Mouse (Mus musculus): ENCODE data around the gene Magi2. TPM values are rescaled to one million over a fixed set of nuclear protein-coding genes. Genes with fewer than 3 reads are reported as not detected.
A peak's percentile ranks its signal among the peaks of the same experiment; 100 is the strongest.

The Magi2 gene
- polyA plus RNA-seq, 1 experiment from 2014 or later, result 37.7 TPM

GRCm38 (mm10) chr5:20679920-20680319 is 1453.1 kb downstream of the Magi2 start:
- no peaks in the 10 kb centered on the region for H3K36me3 ChIP-seq (ENCODE audit: control insufficient read depth, insufficient read depth)
- no peak overlapping the region for H3K9ac ChIP-seq (replicated peaks; ENCODE audit: low read depth, low read length)
- H3K4me1 ChIP-seq (replicated peaks; ENCODE audit: control insufficient read depth, insufficient read depth, low read length), result peaks cover 10% of the 10 kb centered on the region
- ATAC-seq, result no peak
- no peak overlapping the region for H3K4me2 ChIP-seq (ENCODE audit: low read length)
- H3K27me3 ChIP-seq (replicated peaks; ENCODE audit: control insufficient read depth, insufficient read depth, low read length), result no peaks in the 10 kb centered on the region
- H3K27ac ChIP-seq (ENCODE audit: low read length), result no peak overlapping the region
- 87% methylated on average over 6 of the region's 6 CpGs for WGBS
- no peak overlapping the region for H3K4me3 ChIP-seq (replicated peaks; ENCODE audit: low read length)
- H3K9me3 ChIP-seq (ENCODE audit: control insufficient read depth, low read length), result no peaks in the 10 kb centered on the region

GRCm38 (mm10) chr5:20680833-20681530 is 1454.1 kb downstream of the Magi2 start:
- 94% methylated on average over 15 of the region's 15 CpGs for WGBS
- no peak overlapping the region for H3K4me3 ChIP-seq (replicated peaks; ENCODE audit: low read length)
- no peaks in the 10 kb centered on the region for H3K9me3 ChIP-seq (ENCODE audit: control insufficient read depth, low read length)
- H3K9ac ChIP-seq (replicated peaks; ENCODE audit: low read depth, low read length), result no peak overlapping the region
- H3K27ac ChIP-seq (ENCODE audit: low read length), result no peak overlapping the region
- no peaks in the 10 kb centered on the region for H3K36me3 ChIP-seq (ENCODE audit: control insufficient read depth, insufficient read depth)
- no peak for ATAC-seq
- no peaks in the 10 kb centered on the region for H3K27me3 ChIP-seq (replicated peaks; ENCODE audit: control insufficient read depth, insufficient read depth, low read length)
- no peak overlapping the region for H3K4me2 ChIP-seq (ENCODE audit: low read length)
- H3K4me1 ChIP-seq (replicated peaks; ENCODE audit: control insufficient read depth, insufficient read depth, low read length), result peaks cover 8% of the 10 kb centered on the region

DNA sequence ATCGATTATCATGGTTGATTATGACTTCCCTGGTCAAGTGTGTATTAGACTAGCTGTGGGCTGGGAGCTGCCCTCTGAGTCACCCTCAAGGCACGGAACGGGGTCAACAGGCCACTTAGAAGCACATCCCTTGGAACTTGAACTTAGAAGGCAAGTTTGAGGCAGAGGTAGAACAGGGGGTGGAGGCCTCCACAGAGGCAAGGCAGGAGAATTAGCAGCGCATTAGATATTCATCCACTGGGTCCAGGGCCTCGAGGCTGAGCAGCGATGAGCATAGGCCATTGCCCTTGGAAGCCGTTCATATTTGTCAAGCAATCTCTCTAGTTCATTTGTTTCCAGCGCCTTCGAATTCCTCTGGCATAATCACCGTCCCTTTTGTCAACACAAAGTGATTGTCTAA is 1454.8 kb downstream of the Magi2 start:
- 70% methylated on average over 10 of the region's 10 CpGs for WGBS
- Histone ChIP-seq H3K9ac (replicated peaks; ENCODE audit: low read depth, low read length) (no peak overlapping the region), H3K4me3 (replicated peaks; ENCODE audit: low read length) (no peak overlapping the region), H3K27ac (ENCODE audit: low read length) (no peak overlapping the region), H3K9me3 (ENCODE audit: control insufficient read depth, low read length) (no peaks in the 10 kb centered on the region), H3K4me2 (ENCODE audit: low read length) (no peak overlapping the region), H3K36me3 (ENCODE audit: control insufficient read depth, insufficient read depth) (no peaks in the 10 kb centered on the region), H3K4me1 (replicated peaks; ENCODE audit: control insufficient read depth, insufficient read depth, low read length) (peaks cover 1% of the 10 kb centered on the region), H3K27me3 (replicated peaks; ENCODE audit: control insufficient read depth, insufficient read depth, low read length) (no peaks in the 10 kb centered on the region)
- no peak for ATAC-seq

DNA sequence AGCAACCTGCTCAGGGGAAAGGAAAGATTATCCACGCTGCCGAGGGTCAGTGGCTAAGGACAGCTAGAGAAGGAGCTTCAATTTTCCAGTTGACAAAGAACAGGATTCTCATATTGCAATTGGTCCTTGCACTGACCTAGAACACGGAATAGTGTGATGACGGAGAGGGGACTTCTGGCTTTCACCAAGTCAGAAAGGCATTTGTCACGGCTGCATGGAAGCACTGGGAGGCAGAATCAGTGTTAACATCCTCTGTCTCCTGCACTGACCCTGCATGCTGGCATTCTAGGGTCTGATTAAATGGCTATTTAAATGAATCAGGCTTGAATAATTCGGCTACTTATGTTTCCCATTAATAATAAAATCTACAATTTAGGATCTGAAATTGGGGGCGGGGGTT is 1455.4 kb downstream of the Magi2 start:
- H3K9me3 ChIP-seq (ENCODE audit: control insufficient read depth, low read length), result no peaks in the 10 kb centered on the region
- no peak for ATAC-seq
- no peak overlapping the region for H3K4me3 ChIP-seq (replicated peaks; ENCODE audit: low read length)
- 77% methylated on average over 7 of the region's 7 CpGs for WGBS
- H3K27me3 ChIP-seq (replicated peaks; ENCODE audit: control insufficient read depth, insufficient read depth, low read length), result no peaks in the 10 kb centered on the region
- no peak overlapping the region for H3K27ac ChIP-seq (ENCODE audit: low read length)
- H3K4me2 ChIP-seq (ENCODE audit: low read length), result no peak overlapping the region
- H3K4me1 ChIP-seq (replicated peaks; ENCODE audit: control insufficient read depth, insufficient read depth, low read length), result no peaks in the 10 kb centered on the region; the same call in 1 of the 2 replicates
- H3K9ac ChIP-seq (replicated peaks; ENCODE audit: low read depth, low read length), result no peak overlapping the region
- H3K36me3 ChIP-seq (ENCODE audit: control insufficient read depth, insufficient read depth), result no peaks in the 10 kb centered on the region

GRCm38 (mm10) chr5:20684112-20684511 is 1457.3 kb downstream of the Magi2 start:
- no peaks in the 10 kb centered on the region; the same call in 1 of the 2 replicates for H3K4me1 ChIP-seq (replicated peaks; ENCODE audit: control insufficient read depth, insufficient read depth, low read length)
- 86% methylated on average over 6 of the region's 6 CpGs for WGBS
- no peaks in the 10 kb centered on the region for H3K27me3 ChIP-seq (replicated peaks; ENCODE audit: control insufficient read depth, insufficient read depth, low read length)
- no peaks in the 10 kb centered on the region for H3K36me3 ChIP-seq (ENCODE audit: control insufficient read depth, insufficient read depth)
- H3K4me2 ChIP-seq (ENCODE audit: low read length), result no peak overlapping the region
- no peak overlapping the region for H3K27ac ChIP-seq (ENCODE audit: low read length)
- H3K4me3 ChIP-seq (replicated peaks; ENCODE audit: low read length), result no peak overlapping the region
- H3K9me3 ChIP-seq (ENCODE audit: control insufficient read depth, low read length), result no peaks in the 10 kb centered on the region
- no peak for ATAC-seq
- H3K9ac ChIP-seq (replicated peaks; ENCODE audit: low read depth, low read length), result no peak overlapping the region

GRCm38 (mm10) chr5:20692230-20692629 is 1465.4 kb downstream of the Magi2 start:
- no peak overlapping the region for H3K4me2 ChIP-seq (ENCODE audit: low read length)
- no peak for ATAC-seq
- 93% methylated on average over 3 of the region's 3 CpGs for WGBS
- no peak overlapping the region for H3K27ac ChIP-seq (ENCODE audit: low read length)
- H3K9ac ChIP-seq (replicated peaks; ENCODE audit: low read depth, low read length), result no peak overlapping the region
- no peak overlapping the region for H3K4me3 ChIP-seq (replicated peaks; ENCODE audit: low read length)
- H3K4me1 ChIP-seq (replicated peaks; ENCODE audit: control insufficient read depth, insufficient read depth, low read length), result no peaks in the 10 kb centered on the region
- no peaks in the 10 kb centered on the region for H3K36me3 ChIP-seq (ENCODE audit: control insufficient read depth, insufficient read depth)
- peaks cover 2% of the 10 kb centered on the region for H3K9me3 ChIP-seq (ENCODE audit: control insufficient read depth, low read length)
- no peaks in the 10 kb centered on the region for H3K27me3 ChIP-seq (replicated peaks; ENCODE audit: control insufficient read depth, insufficient read depth, low read length)

DNA sequence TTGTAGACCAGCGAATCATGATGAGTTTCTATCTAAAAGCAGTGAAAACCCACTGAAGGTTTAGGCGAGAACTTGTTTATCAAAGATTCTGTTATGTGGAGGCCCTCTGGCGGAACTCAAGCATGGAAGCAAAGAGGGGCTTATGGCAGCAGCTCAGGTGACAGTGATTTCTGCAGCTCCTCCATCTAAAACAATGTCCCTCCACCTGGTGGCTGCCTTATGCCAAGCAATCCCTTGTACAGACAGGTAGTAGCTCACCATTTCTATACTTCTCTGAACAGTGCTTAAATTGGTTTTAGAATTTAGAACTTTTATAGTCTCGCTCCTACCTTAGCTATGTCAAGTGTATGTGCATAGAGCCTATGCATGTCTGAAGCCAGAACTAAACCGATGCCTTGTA is 1472.3 kb downstream of the Magi2 start:
- Histone ChIP-seq H3K9me3 (ENCODE audit: control insufficient read depth, low read length) (no peaks in the 10 kb centered on the region; the same call in 1 of the 2 replicates), H3K27ac (ENCODE audit: low read length) (no peak overlapping the region), H3K27me3 (replicated peaks; ENCODE audit: control insufficient read depth, insufficient read depth, low read length) (no peaks in the 10 kb centered on the region), H3K36me3 (ENCODE audit: control insufficient read depth, insufficient read depth) (0 out of 2 replicates have a peak, but pooled peaks cover under 1% of the 10 kb centered on the region), H3K4me3 (replicated peaks; ENCODE audit: low read length) (no peak overlapping the region), H3K9ac (replicated peaks; ENCODE audit: low read depth, low read length) (no peak overlapping the region), H3K4me2 (ENCODE audit: low read length) (no peak overlapping the region), H3K4me1 (replicated peaks; ENCODE audit: control insufficient read depth, insufficient read depth, low read length) (peaks cover 10% of the 10 kb centered on the region)
- no peak for ATAC-seq
- WGBS, result 89% methylated on average over 5 of the region's 5 CpGs

DNA sequence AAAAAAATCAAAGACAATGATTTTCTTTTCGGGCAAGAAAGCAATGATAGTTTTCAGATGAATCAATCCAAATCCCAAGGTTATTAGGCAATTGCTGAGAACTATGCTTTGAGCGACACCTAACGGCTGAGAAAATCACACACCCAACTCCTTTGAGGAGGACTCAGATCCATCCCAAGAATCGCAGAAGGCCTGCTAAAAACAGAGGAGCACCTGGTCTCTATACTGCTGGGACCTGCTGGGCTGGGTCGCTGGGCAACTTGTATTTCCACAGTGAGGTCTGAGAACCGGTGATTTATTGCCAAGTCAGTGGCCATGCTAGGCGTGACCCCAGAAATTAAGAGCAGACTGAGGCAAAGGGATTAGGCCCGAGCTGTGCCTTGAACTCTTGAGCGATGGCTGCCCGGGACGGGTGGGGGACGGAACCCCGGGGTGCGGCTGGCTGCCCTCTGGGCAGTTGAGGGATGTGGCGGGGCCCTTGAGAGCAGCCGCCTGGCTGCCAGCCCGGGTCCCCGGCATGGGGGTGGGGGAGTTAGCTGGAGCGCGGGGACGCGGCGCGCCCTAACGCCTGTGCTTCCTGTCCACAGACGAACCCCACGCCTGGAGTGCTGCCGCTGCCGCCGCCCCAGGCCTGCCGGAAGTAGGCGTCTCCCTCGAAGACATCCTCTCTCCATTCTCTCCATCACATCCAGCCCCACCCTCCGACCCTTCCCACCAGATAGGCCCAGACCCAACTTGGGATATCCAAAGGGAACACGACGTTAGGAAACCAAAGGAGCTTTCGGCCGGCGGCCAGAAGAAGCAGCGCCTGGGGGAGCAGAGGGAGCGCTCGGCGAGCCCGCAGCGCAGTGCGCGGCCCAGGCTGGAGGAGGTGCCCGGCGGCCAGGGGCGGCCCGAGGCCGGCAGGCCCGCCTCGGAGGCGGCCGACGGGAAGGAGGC is 1474.9 kb downstream of the Magi2 start:
- H3K9ac ChIP-seq (replicated peaks; ENCODE audit: low read depth, low read length), result peak overlapping the region; percentile 81
- peaks cover 10% of the 10 kb centered on the region for H3K4me1 ChIP-seq (replicated peaks; ENCODE audit: control insufficient read depth, insufficient read depth, low read length)
- H3K36me3 ChIP-seq (ENCODE audit: control insufficient read depth, insufficient read depth), result 0 out of 2 replicates have a peak, but pooled peaks cover 2% of the 10 kb centered on the region
- ATAC-seq, result peak; percentile 96
- H3K27ac ChIP-seq (ENCODE audit: low read length), result peak overlapping the region; percentile 98
- no peaks in the 10 kb centered on the region for H3K27me3 ChIP-seq (replicated peaks; ENCODE audit: control insufficient read depth, insufficient read depth, low read length)
- H3K4me3 ChIP-seq (replicated peaks; ENCODE audit: low read length), result peak overlapping the region; percentile 64
- peak overlapping the region; percentile 62 for H3K4me2 ChIP-seq (ENCODE audit: low read length)
- WGBS, result under 1% methylated on average over 55 of the region's 57 CpGs
- H3K9me3 ChIP-seq (ENCODE audit: control insufficient read depth, low read length), result no peaks in the 10 kb centered on the region
